Mouse (Mus musculus) heart, adult 9 months (tissue): ENCODE results near the gene Gmfb.
A peak's percentile ranks its signal among the peaks of the same experiment; 100 is the strongest.
"Not testable (repeated sequence)": the region's sequence is repeated elsewhere in the genome, so short reads cannot be mapped to it uniquely, and the experiment has no call there.

Source experiments
- DNase-seq, 2 experiments: peaks; one replicate each; pipeline ENCODE4 v3.0.0; 2022; ENCODE audit warnings: low spot score in 2 of 2

Gmfb gene

GRCm38 (mm10) chr14:46821873-46822716 is at the start of gene Gmfb:
Gene Gmfb, minus strand, starts transcription at chr14:46822242.
- peak; percentile 96 for DNase-seq

- no peak for DNase-seq
Observed at GRCm38 (mm10) chr14:46862922-46863321, 40.9 kb upstream of the Gmfb start.

- no peak for DNase-seq
Observed at GRCm38 (mm10) chr14:46853677-46854076, 31.6 kb upstream of the Gmfb start.

DNA sequence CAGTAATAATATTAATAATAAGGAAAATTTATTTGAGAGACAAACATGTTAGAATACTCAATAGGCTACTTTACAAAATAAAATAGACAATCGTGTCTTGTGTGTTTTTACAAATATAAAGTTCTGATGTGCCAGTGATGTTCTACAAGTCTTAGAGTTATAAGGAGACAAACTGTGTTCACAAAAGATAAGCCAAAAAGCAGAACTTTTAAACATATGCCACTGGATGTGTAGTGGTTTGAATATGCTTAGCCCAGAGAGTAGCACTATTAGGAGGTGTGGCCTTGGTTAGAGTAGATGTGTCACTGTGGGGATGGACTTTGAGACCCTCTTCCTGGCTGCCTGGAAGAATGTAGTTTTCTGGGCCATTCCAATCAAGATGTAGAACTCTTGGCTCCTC is 27.7 kb upstream of the Gmfb start:
- DNase-seq, result no peak

GRCm38 (mm10) chr14:46848736-46849135 is 26.7 kb upstream of the Gmfb start:
- DNase-seq, result no peak

- no peak for DNase-seq
Observed at GRCm38 (mm10) chr14:46848063-46848590, 26.1 kb upstream of the Gmfb start.

- DNase-seq, result no peak
Observed at GRCm38 (mm10) chr14:46845706-46846105, 23.7 kb upstream of the Gmfb start.

- no peak for DNase-seq
Observed at GRCm38 (mm10) chr14:46839326-46839725, 17.3 kb upstream of the Gmfb start.

DNA sequence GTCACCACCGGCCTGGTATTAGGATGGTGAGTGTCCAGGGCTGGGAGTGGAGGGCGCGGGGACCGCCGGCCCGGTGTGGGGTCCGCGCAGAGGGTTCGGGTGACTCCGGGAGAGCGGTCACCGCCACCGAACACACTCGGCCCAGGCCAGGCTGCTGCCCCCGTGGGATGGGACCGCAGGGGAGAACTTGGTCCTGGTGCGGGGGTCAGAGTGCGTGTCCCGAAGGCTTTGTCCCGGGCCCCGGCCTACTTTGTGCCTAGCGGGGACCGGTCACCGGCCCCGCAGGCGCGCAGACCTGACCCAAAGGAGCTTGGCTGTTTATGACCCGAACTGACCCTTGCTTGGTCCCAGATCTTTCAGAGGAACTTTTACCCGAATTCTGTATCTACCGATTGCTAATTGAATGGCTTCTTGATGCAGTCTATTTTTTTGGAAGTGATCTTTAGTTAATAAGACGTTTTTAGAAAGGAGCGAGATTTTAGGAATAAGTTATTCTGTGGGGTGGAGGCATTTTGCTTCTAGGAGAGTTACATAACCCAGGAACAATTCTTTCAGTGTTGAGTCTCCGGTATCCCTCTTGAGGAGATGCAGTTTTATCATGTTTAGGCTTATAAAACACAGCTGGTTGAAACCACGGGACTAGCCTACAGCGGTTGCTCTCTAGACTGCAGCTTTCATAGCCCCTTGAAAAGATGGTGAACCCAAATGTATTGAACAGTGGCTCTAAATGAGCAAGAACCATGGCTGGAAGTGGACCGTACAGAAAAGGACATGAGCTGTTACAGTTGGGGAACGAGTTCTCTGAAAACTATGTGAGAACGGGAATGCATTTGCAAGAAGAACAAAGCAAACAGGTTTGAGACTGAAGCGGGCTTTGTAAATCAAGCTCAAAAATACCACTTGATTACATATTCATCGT is 10.6 kb upstream of the Gmfb start:
- peak; percentile 21 to 35 for DNase-seq

GRCm38 (mm10) chr14:46831837-46832333 is 9.8 kb upstream of the Gmfb start, which contains the start of gene Cgrrf1:
Gene Cgrrf1, plus strand, starts transcription at chr14:46832125.
- peak; percentile 96 to 98 for DNase-seq

GRCm38 (mm10) chr14:46831295-46831694 is 9.3 kb upstream of the Gmfb start:
- peak in 1 of 2 experiments; percentile 17 for DNase-seq

GRCm38 (mm10) chr14:46827430-46827829 is 5.4 kb upstream of the Gmfb start:
- DNase-seq, result no peak

- DNase-seq, result no peak
Observed at GRCm38 (mm10) chr14:46823996-46824395, 2.0 kb upstream of the Gmfb start.

- DNase-seq, result no peak
Observed at GRCm38 (mm10) chr14:46821271-46821872, 670 bp downstream of the Gmfb start.

GRCm38 (mm10) chr14:46819961-46820360 is 2.1 kb downstream of the Gmfb start:
- DNase-seq, result not testable (repeated sequence)

DNA sequence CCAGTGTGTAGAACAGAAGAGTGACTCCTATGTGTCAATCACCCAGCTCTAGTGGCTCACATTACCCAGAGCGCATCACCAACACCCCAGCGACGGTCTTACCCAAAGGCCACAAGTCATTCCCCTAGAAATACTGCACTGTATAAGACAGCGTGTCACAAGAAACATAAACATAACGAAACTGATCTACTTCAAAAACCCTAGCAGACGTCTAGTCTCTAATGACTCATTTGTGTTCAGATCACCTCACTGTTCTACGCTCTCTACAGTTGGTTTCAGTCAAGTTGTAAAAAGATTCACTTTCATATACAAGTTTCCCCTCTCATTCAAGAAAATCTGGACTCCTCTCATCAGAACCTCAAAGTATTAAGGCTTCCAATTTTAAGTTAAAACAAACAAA is 3.3 kb downstream of the Gmfb start:
- DNase-seq, result no peak

GRCm38 (mm10) chr14:46816916-46817622 is 5.0 kb downstream of the Gmfb start:
- DNase-seq, result no peak

- DNase-seq, result no peak
Observed at GRCm38 (mm10) chr14:46815640-46816039, 6.4 kb downstream of the Gmfb start.

DNA sequence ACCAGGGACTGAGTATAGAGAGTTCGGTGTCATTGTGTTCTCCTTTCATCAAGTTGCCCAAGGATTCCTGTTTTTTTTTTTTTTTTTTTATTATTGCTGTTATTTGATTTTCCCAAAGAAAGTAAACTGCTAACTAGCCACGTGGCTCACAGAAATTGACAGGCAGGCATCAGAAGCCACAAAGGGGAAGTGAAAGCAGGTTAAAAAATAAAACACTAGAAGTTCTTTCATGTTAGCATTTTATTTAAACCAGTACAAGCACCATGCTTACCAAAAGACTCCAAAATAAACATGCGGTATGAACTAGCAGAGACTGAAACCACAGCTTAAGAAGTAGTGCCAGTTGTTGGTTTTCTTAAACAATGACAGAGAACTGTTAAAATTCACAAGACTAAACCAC is 14.1 kb downstream of the Gmfb start:
- DNase-seq, result no peak

DNA sequence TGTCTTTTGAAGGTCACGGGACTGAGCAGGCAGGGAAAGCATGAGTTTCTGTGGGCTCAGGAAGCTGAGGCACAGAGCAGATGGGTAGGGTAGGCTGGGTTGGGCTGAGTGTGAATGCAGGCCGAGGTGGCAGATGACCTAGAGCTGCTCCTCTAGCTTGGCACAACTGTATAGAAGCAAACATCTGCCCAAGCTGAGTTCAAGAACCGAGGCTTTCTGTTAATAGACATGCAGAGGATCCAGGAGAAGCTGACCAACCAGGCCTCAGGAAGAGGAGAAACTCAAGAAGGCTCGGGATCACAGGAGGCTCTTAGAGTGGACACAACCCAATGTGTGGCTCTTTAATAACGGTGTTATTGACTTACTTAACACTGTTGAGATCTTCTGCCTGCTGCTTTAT is 15.9 kb downstream of the Gmfb start:
- no peak for DNase-seq

GRCm38 (mm10) chr14:46803791-46804190 is 18.3 kb downstream of the Gmfb start:
- DNase-seq, result no peak
